Mouse (Mus musculus): ENCODE measurements around the gene Col2a1. TPM values are rescaled to one million over a fixed set of nuclear protein-coding genes. Genes with fewer than 3 reads are reported as not detected.

Col2a1 gene
- polyA plus RNA-seq, 1 experiment from 2014 or later, result 0.05 TPM

DNA sequence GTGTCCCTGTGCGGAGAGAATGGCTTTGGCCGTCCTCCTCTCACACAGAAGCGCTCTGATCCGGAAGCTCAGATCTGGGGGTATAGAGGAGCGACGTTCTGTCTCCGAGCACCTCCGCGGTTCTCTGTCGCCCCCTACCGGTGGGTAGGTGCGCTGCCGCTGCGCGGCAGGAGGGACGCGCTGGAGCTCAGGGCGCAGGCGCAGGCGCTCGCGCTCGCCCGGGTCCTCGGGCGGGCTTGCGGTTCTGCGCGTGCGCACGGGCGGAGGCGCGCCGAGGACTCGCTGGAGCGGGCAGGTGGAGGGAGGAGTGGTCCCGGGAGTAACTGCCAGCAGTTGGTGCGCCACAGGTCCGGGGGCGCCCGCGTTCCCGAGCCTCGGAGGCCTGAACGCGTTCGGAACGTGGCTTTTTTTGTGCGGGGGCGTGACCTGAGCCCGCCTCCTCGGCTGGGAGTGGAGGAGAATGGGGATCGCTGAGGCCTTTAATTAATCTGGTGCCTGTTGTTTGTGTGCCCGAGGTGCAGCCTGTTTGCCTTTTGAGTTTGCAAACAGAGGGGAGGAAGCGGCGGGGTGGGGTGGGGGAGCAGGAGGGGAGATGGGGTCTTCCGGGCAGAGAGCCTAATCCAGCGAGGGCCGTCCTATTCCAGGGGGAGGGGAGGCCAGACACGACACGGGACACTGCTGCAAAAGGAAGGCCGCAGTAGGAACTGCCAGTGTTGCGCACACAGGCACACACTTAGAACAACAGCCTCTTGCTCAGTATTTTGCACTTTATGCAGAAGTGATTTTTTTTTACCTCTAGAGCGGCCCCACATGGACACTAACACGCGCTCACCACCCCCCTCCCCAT, 40.3 kb downstream of the Col2a1 start, which contains the start of gene Tmem106c:
TSS of gene Tmem106c (plus strand) at position 212 of the 847 bp plus-strand sequence.
- Histone ChIP-seq H3K9me3 (ENCODE audit: control insufficient read depth, low read length) (no peaks in the 10 kb centered on the region), H3K4me2 (replicated peaks; ENCODE audit: low read depth) (peak within 1 kb of the TSS; percentile 87), H3K4me3 (ENCODE audit: low read depth, low read length) (peak within 1 kb of the TSS; percentile 70), H3K27me3 (ENCODE audit: control insufficient read depth, insufficient read depth, low read length) (no peaks in the 10 kb centered on the region), H3K27ac (replicated peaks) (peak within 1 kb of the TSS; percentile 70; the same call in 1 of the 2 replicates), H3K9ac (ENCODE audit: low read length) (peak within 1 kb of the TSS; percentile 69), H3K4me1 (replicated peaks; ENCODE audit: control insufficient read depth, insufficient read depth) (no peaks in the 10 kb centered on the region), H3K36me3 (ENCODE audit: control insufficient read depth, insufficient read depth, low read length) (no peaks in the 10 kb centered on the region)
- TF ChIP-seq CTCF (IDR thresholded peaks at IDR 0.05; ENCODE audit: low read depth) (peak; percentile 91), EP300 (optimal IDR thresholded peaks at IDR 0.05) (no peak)
- under 1% methylated on average over 67 of the region's 67 CpGs for WGBS
- ATAC-seq (ENCODE audit: low FRiP score, low TSS enrichment) (peak; percentile 96), DNase-seq (ENCODE audit: low spot score) (peak; percentile 95)

- DNase-seq (ENCODE audit: low spot score), result peak; percentile 27
- ATAC-seq (ENCODE audit: low FRiP score, low TSS enrichment), result peak; percentile 13; the same call in 1 of the 2 replicates
- H3K4me3 ChIP-seq (ENCODE audit: low read depth, low read length), result peak overlapping the region; percentile 70
- WGBS, result 7% methylated on average over 13 of the region's 13 CpGs
- peak overlapping the region; percentile 69 for H3K9ac ChIP-seq (ENCODE audit: low read length)
- TF ChIP-seq CTCF (IDR thresholded peaks at IDR 0.05; ENCODE audit: low read depth) (peak; percentile 43; the same call in 1 of the 2 replicates), EP300 (optimal IDR thresholded peaks at IDR 0.05) (no peak)
- peak overlapping the region; percentile 87 for H3K4me2 ChIP-seq (replicated peaks; ENCODE audit: low read depth)
- no peaks in the 10 kb centered on the region for H3K36me3 ChIP-seq (ENCODE audit: control insufficient read depth, insufficient read depth, low read length)
- peak overlapping the region; percentile 70; the same call in 1 of the 2 replicates for H3K27ac ChIP-seq (replicated peaks)
- H3K27me3 ChIP-seq (ENCODE audit: control insufficient read depth, insufficient read depth, low read length), result no peaks in the 10 kb centered on the region
- no peaks in the 10 kb centered on the region for H3K4me1 ChIP-seq (replicated peaks; ENCODE audit: control insufficient read depth, insufficient read depth)
- no peaks in the 10 kb centered on the region for H3K9me3 ChIP-seq (ENCODE audit: control insufficient read depth, low read length)
Observed at GRCm38 (mm10) chr15:97963329-97963988, 41.0 kb downstream of the Col2a1 start.

GRCm38 (mm10) chr15:97956416-97956815, 48.1 kb downstream of the Col2a1 start:
- no peak overlapping the region for H3K27ac ChIP-seq (replicated peaks)
- no peak overlapping the region for H3K4me2 ChIP-seq (replicated peaks; ENCODE audit: low read depth)
- no peaks in the 10 kb centered on the region for H3K9me3 ChIP-seq (ENCODE audit: control insufficient read depth, low read length)
- ATAC-seq (ENCODE audit: low FRiP score, low TSS enrichment) (no peak), DNase-seq (ENCODE audit: low spot score) (no peak)
- no peaks in the 10 kb centered on the region for H3K36me3 ChIP-seq (ENCODE audit: control insufficient read depth, insufficient read depth, low read length)
- TF ChIP-seq CTCF (IDR thresholded peaks at IDR 0.05; ENCODE audit: low read depth) (no peak), EP300 (optimal IDR thresholded peaks at IDR 0.05) (no peak)
- H3K4me3 ChIP-seq (ENCODE audit: low read depth, low read length), result no peak overlapping the region
- no peaks in the 10 kb centered on the region for H3K4me1 ChIP-seq (replicated peaks; ENCODE audit: control insufficient read depth, insufficient read depth)
- WGBS, result 65% methylated on average over 11 of the region's 11 CpGs
- H3K27me3 ChIP-seq (ENCODE audit: control insufficient read depth, insufficient read depth, low read length), result no peaks in the 10 kb centered on the region
- no peak overlapping the region for H3K9ac ChIP-seq (ENCODE audit: low read length)

GRCm38 (mm10) chr15:97955742-97956141, 48.8 kb downstream of the Col2a1 start:
- H3K36me3 ChIP-seq (ENCODE audit: control insufficient read depth, insufficient read depth, low read length), result no peaks in the 10 kb centered on the region
- no peaks in the 10 kb centered on the region for H3K4me1 ChIP-seq (replicated peaks; ENCODE audit: control insufficient read depth, insufficient read depth)
- TF ChIP-seq EP300 (optimal IDR thresholded peaks at IDR 0.05), result no peak
- no peak for TF ChIP-seq CTCF (IDR thresholded peaks at IDR 0.05; ENCODE audit: low read depth)
- 16% methylated on average over 4 of the region's 4 CpGs for WGBS
- ATAC-seq (ENCODE audit: low FRiP score, low TSS enrichment), result no peak
- H3K27me3 ChIP-seq (ENCODE audit: control insufficient read depth, insufficient read depth, low read length), result no peaks in the 10 kb centered on the region
- H3K9me3 ChIP-seq (ENCODE audit: control insufficient read depth, low read length), result no peaks in the 10 kb centered on the region
- no peak for DNase-seq (ENCODE audit: low spot score)
- no peak overlapping the region for H3K4me3 ChIP-seq (ENCODE audit: low read depth, low read length)
- no peak overlapping the region for H3K9ac ChIP-seq (ENCODE audit: low read length)
- no peak overlapping the region for H3K27ac ChIP-seq (replicated peaks)
- H3K4me2 ChIP-seq (replicated peaks; ENCODE audit: low read depth), result no peak overlapping the region

DNA sequence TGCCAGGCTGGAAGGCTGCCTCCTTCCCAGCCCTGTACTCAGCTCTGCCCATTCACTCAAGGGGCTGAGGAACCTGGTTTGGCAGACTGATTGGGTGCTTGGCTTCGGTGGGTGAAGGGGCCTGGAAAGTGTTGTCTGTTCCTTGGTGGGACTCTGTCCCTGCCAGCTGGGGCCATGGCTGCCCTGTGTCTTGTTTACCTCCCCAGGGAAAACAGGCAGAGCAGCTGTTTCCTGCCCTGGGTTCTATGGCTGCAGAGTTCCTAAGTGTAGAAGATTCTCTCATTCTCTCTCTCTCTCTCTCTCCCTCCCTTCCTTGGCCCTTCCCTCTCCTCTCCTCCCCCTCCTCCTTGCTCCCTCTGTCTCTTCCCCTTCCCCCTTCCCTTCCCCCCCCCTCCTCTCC, 49.2 kb downstream of the Col2a1 start:
- Histone ChIP-seq H3K27me3 (ENCODE audit: control insufficient read depth, insufficient read depth, low read length) (no peaks in the 10 kb centered on the region), H3K36me3 (ENCODE audit: control insufficient read depth, insufficient read depth, low read length) (no peaks in the 10 kb centered on the region), H3K4me2 (replicated peaks; ENCODE audit: low read depth) (no peak overlapping the region), H3K27ac (replicated peaks) (no peak overlapping the region), H3K4me1 (replicated peaks; ENCODE audit: control insufficient read depth, insufficient read depth) (no peaks in the 10 kb centered on the region), H3K9ac (ENCODE audit: low read length) (no peak overlapping the region), H3K9me3 (ENCODE audit: control insufficient read depth, low read length) (no peaks in the 10 kb centered on the region), H3K4me3 (ENCODE audit: low read depth, low read length) (no peak overlapping the region)
- ATAC-seq (ENCODE audit: low FRiP score, low TSS enrichment), result 0 out of 2 replicates have a peak, but pooled peaks have one; percentile 27
- TF ChIP-seq EP300 (optimal IDR thresholded peaks at IDR 0.05) (no peak), CTCF (IDR thresholded peaks at IDR 0.05; ENCODE audit: low read depth) (no peak)
- no peak for DNase-seq (ENCODE audit: low spot score)
- WGBS, result 56% methylated on average over 1 of the region's 1 CpGs

Measured in stomach, postnatal 0 days (tissue).